Mouse (Mus musculus) adrenal gland, postnatal 14 days (tissue): Measurements from ENCODE around the gene Dnajb6. TPM values are rescaled to one million over a fixed set of nuclear protein-coding genes. Genes with fewer than 3 reads are reported as not detected.
A peak's percentile ranks its signal among the peaks of the same experiment; 100 is the strongest.
"Not testable (repeated sequence)": the region's sequence is repeated elsewhere in the genome, so short reads cannot be mapped to it uniquely, and the experiment has no call there.

ENCODE experiments used
- DNase-seq: peaks from one replicate; pipeline ENCODE4 v3.0.0; 2021; ENCODE audit warnings: mixed read lengths
- long read RNA-seq, 2 experiments: library from polyadenylated mRNA; stranded (forward); transcript quantifications; one replicate each; pipeline ENCODE4 v2.0.0; 2021
- total RNA-seq: library from RNA; stranded (reverse); gene quantifications from 2 replicates; pipeline ENCODE4 v1.2.3, GENCODE M21; 2021

The Dnajb6 gene
- total RNA-seq: 126 and 133 TPM in 2 replicates
- long read RNA-seq, experiment 1, transcript Dnajb6-201 (10 exons, 2,918 nt): minor isoform, 55 of 222 reads
- long read RNA-seq, experiment 1, transcript Dnajb6-203 (8 exons, 1,605 nt): major isoform, 118 of 222 reads
- long read RNA-seq, experiment 1, partial matches to known transcripts: 5 of 222 reads
- long read RNA-seq, experiment 1, other reads (novel, unspliced or antisense): 40 of 222 reads
- long read RNA-seq, experiment 2, transcript Dnajb6-201 (10 exons, 2,918 nt): minor isoform, 29 of 142 reads
- long read RNA-seq, experiment 2, transcript Dnajb6-203 (8 exons, 1,605 nt): major isoform, 85 of 142 reads
- long read RNA-seq, experiment 2, partial matches to known transcripts: 8 of 142 reads
- long read RNA-seq, experiment 2, other reads (novel, unspliced or antisense): 18 of 142 reads

- peak; percentile 98 for DNase-seq
These were observed at the start of gene Dnajb6, which contains the start of gene Gm5129 for GRCm38 (mm10) chr5:29735557-29736061. Gene Dnajb6 (plus strand): TSS chr5:29735688. Gene Gm5129 (minus strand): TSS chr5:29735936.

DNA sequence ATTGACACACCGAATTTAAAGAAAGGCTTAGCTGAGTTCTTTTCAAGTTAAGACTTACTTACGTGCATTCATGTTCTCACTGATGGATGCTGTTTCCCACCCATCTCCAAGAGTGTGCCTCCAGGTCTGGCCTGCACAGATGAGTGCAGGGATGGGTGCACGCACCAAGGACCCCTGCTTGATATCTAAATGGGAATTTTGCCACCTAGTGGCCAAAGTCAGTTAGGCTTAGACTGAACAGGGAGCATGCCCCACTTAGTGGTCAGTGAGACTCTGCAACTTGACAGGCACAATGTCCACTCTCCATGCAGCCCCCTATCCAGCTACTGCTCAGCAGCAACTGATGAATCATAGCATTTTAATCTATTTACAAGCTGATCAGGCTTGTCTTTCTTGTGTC is 47.8 kb upstream of the Dnajb6 start:
- peak; percentile 48 for DNase-seq

- DNase-seq: peak; percentile 15
These were observed 47.1 kb upstream of the Dnajb6 start for GRCm38 (mm10) chr5:29688352-29688751.

DNA sequence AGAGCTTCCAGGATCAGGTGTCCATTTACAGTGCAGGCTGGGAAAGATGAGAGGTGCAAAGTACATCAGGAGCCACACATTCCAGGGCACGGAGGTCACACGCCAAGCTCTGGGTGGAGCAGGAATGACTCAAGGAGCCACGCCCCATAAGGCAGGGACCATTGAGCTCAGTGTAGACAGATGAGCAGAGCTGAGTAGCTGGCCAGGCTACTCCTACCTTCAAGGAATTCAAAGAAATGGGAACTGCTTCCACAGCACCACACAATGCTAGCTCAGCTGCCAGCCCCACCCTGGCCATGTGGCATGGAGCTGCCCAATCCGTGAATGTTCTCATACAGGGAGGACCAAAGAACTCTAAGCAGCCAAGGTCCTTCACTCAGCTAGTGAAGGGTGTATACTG is 37.0 kb upstream of the Dnajb6 start:
- no peak for DNase-seq

- no peak for DNase-seq
These were observed 35.8 kb upstream of the Dnajb6 start for GRCm38 (mm10) chr5:29699520-29700202.

DNA sequence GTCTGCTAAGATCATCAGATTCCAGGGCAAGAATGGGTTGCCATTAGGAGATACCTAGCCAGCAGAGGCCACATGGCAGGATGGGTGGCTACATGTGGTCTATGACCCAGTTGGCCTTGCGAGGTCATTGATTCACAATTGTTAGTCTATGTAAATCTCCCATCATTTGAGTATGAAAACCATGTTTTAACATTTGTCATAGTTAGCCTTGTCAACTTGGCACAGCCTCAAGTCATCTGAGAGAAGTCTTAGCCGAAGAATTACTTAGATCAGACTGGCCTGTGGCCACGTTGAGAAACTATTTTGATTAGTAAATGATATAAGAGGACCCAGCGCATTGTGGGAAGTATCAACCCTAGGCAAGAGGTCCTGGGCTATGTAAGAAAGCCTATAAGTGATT is 28.2 kb upstream of the Dnajb6 start:
- DNase-seq: peak; percentile 16

- DNase-seq: no peak
These were observed 27.2 kb upstream of the Dnajb6 start for GRCm38 (mm10) chr5:29708258-29708657.

- DNase-seq: no peak
These were observed 23.9 kb upstream of the Dnajb6 start for GRCm38 (mm10) chr5:29711631-29712030.

DNA sequence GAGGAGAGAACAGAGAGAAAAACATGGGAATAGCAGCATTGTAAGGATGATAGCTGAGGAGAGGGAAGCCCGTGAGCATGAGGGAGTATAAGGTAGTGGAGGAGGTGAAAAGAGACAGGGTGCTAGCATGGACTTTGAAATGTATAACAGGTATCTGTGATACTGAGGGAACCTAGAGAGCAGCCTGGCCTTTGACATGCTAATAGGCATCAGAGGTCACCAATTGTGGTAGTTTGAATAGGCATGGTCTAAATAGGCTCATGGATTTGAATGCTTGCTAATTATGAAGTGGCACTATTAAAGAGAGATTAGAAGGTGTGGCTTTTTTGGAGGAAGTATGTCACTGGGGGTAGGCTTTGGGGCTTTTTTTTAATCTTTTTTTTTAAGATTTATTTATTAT is 22.6 kb upstream of the Dnajb6 start:
- no peak for DNase-seq

GRCm38 (mm10) chr5:29721159-29721558 is 14.3 kb upstream of the Dnajb6 start:
- DNase-seq: no peak

DNA sequence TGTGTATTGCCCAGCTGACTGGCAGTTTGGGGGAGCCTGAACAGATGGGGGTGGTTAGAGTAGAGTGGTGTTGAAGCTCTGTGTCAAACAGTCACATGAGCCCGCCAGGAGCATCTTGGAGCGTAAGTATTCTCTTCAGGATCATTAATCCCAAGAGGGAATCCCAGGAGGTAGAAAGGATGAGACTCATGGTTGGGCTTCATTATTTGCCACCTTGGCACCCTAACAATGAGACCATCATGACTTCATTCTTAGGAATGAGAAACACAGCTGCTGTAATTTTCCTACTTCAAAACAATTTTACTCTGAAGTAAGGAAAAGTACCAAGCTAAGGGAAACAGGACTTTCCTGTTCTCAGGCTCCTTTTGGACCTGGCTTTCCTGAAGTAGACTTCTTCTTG is 10.1 kb upstream of the Dnajb6 start:
- DNase-seq: no peak

DNA sequence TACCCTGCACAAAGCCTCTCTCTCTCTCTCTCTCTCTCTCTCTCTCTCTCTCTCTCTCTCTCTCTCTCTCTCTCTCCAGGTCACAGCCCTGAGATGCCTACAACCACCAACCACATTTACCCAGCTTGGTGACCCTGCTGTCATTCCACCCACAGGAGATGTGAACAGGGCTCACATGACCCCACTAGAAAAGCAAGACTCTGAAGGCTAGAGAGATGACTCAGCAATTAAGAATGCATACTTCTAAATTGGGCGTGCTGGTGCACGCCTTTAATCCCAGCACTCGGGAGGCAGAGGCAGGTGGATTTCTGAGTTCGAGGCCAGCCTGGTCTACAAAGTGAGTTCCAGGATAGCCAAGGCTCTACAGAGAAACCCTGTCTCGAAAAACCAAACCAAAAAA is 9.4 kb upstream of the Dnajb6 start:
- not testable (repeated sequence) for DNase-seq

DNA sequence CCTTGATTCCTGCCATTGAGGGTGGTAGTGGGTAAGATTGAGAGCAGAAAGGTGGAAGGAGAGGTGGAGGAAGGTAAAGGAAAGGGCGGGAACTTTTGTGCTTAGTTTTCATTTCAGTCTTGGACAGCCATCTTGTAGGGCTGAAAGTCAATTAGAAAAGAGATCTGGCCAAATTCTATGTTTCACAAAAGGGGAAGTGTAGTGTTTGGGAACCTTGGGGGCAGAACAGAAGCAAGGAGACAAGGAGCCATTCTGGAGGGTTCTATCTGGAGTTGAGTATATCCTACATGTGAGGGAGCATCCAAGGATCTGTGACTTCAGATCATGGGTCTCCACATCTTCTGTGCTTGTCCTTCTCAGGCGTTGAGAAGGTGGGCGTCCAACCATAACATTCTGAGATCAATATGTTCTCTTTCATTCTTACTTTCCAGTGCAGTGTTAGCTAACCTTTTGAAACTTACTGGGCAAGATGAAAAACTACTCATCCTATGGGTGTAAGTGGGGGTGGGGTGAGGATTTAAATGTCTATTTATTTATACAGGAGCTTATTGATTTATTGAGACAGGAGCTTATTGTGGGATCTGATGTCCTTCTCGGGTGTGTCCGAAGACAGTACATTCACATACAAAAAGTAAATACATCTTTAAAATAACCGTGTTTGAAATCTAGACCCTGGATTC is 517 bp upstream of the Dnajb6 start:
- no peak for DNase-seq

- DNase-seq: peak; percentile 79
These were observed 799 bp downstream of the Dnajb6 start for GRCm38 (mm10) chr5:29736073-29736900.

GRCm38 (mm10) chr5:29736942-29737341 is 1.5 kb downstream of the Dnajb6 start:
- peak; percentile 21 for DNase-seq

DNA sequence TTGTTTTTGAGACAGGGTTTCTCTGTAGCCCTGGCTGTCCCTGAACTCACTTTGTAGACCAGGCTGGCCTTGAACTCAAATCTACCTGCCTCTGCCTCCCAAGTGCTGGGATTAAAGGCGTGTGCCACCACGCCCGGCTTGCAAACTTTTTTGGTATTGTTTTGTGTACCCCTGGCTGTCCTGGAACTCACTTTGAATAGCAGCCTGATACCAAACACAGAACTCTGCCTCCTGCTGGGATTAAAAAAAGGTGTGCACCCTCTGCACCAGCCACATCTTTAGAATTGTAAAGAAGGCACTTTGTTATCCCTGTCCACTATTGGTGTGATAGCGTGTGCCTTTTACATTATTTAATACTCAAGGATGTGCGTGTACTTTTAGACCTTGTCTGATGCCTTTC is 2.0 kb downstream of the Dnajb6 start:
- DNase-seq: peak; percentile 12

- no peak for DNase-seq
These were observed 2.6 kb downstream of the Dnajb6 start for GRCm38 (mm10) chr5:29738076-29738475.

DNA sequence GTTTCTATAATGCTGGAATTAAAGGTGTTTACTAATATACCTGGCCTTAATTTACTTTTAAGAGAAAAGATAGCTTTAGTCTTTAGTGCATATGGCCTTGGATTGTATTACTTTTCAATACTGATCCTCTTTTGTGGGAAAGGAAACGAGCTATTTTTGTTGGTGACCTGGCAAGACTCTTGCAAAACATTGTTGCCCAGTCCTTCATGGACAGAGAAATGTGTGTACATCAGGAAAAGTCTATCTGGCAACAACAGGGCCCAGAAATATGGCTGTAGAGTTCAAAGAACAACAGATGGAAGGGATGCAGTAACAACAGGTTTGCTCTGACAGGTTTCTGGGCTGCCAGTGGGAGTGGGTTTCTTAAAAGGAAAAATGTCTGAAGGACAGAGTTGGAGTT is 5.2 kb downstream of the Dnajb6 start:
- DNase-seq: no peak

GRCm38 (mm10) chr5:29741093-29741492 is 5.6 kb downstream of the Dnajb6 start:
- no peak for DNase-seq

DNA sequence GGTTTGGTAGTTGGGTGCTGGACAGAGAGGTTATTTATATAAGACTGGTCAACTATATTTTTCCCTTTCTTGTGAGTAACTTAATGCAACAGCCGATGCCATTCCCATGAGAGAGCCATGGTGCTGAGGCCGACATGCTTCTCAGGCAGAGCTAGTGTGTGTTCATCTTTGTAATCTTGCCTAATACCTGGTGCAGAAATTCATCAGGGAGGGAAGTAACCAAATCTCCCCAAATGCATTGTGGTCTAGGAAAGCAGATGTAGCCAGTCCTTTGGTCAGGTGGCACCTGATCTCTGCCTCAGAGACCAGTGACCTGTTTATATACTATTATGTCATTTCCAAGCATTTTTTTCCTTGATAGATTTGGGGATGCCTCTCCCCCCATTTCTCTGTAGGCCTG is 12.2 kb downstream of the Dnajb6 start:
- no peak for DNase-seq

DNA sequence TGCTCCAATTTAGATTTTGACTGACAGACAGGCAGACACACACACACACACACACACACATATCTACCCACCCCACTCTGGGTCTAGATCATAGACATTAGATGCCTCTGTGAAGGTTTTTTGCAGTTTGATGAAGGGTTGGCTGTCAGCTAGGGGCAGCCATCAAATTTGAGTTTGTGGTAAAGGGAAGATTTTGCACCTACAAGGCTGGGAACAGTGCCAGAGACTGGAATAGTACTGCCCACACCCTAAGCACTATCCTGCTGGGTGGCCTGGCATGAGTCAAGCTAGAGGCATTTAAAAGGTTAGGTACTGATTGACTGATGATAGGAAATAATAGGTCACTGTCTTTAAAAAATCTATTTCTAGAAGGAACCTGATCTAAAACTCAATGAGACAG is 15.8 kb downstream of the Dnajb6 start:
- DNase-seq: peak; percentile 21

DNA sequence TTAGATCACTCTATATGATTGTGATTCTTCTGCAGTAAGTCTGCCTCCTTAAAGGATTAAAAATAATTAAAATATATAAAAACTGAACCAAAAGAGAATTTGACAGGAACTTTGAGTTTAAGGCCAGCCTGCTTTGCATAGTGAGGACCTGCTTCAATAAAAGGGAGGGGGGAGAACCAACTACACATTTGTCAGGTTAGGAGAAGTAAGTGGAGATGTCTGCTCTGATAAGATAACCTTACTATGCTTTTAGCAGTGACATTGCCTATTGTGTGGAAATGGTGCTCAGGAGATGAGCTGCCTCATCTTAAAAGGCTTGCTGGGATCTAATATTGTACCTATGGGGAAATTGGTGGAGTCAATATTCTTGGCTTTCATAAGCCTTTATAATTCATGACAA is 17.4 kb downstream of the Dnajb6 start:
- DNase-seq: no peak
